Mouse (Mus musculus) 3T3-L1 (cell line): Measurements from ENCODE around the gene Gm10053.

Source experiments
- DNase-seq: peaks from one replicate; pipeline ENCODE4 v3.0.0-alpha.2; 2015; ENCODE audit warnings: low read depth, low spot score

Gene Gm10053

DNA sequence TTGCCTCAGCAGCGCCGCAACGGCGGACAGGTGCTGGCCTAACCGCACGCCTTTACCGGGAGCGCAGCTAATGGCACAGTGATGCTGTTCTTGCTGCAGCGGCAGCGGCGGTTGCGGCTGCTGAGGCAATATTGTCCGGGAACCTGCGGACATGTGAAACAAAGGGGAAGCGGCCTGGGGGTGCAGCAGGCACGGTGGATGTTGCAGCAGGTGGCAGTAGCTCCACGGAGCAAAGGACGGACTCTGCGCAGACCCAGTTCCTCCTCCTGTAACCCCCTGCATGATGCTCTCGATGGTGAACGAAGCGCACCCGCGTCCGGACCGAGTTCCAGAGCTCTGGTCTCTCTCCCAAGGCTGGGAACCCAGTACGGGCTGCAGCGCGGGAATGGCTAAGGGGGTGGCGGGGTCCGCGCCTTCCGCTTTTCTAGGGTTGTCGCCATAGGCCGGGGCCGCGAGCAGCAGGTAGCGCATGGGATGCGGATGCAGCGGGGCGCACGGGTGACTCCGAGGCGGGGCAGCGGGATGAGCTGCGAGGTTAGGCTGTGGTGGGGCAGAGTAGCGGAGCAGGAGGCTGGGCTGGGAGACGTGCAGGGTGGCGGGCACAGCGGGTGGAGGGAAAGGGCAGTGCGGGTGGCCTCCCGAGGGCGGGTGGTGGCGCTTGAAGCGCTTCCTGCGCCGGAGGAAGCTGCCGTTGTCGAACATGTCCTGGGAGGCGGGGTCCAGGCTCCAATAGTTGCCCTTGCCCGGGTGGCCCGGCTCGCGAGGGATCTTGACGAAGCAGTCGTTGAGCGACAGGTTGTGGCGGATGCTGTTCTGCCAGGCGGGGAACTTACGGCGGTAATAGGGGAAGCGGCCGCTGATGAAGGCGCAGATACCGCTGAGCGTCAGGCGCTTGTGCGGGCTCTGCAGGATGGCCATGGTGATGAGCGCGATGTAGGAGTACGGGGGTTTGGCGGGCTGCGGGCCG is 24.4 kb downstream of the Gm10053 start:
- DNase-seq = no peak

DNA sequence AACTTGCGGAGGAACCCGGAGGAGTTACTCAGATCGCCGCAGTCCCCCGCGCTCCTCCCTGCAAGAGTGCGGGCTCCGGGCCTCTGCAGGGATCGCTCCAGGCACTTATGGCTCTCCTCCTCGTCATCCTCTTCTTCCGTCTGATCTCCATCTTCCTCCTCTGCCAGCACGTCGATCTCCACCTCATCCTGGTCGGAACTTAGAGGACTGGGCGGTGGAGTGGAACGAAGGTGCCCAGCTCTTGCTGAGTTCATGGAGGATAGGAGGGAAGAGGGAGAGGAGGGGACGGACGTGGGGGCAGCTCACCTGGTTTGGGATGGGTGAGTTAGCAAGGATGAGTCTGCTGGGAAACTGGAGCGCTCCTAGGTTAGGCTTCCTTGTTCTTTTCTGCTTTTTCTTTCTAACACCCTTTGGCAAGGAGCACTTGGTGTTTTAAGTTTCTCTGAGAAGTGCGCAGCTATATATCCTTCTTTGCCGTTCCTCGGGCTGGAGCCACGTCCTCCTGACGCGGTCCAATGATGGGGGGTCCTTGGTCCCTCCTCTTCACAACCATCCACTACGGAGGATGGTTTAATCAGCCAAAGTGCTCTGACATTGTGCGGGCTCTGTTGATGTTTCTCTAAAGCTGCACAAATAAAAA is 25.2 kb downstream of the Gm10053 start, which contains the start of gene Foxd4:
TSS of gene Foxd4 (minus strand) at position 617 of the 640 bp plus-strand sequence.
- no peak for DNase-seq

DNA sequence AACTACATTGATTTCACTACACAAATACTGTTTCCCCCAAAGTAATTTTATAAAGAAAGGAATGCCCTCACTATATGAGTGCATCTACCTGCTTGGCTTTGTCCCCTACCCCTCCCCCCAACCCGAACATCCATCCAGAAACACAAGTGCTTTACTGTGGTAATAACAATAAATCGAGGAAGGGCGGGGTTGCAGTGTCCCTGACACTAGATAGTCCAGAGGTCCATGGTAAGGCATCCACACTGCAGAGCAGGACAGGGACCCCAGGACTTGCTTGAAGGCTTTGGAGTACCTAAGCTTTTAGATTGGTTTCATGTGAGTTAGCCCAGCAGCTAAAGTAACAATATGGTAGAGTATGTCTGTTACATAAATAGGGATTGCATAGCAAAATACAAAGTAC is 26.2 kb downstream of the Gm10053 start:
- DNase-seq = no peak

- no peak for DNase-seq
These were observed 26.8 kb downstream of the Gm10053 start for GRCm38 (mm10) chr19:24902256-24902655.

DNA sequence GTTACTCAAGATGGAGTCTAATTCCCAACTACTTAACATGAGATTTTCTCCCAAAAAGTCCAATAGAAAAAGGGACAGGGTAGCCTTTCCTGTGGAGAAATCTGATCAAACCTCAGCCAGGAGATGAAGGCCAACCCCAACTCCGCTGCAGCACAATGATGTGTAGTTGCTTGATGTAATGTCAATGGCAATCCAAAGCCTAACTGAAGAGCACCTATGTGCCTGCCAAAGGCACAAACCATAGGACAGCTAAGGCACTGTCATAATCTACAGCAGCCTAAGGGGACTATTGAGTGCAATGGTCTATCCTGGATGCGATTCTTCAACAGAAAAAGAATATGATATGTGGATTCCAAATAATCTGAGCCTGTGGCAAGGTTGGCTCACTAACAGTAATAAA is 27.3 kb downstream of the Gm10053 start:
- DNase-seq = no peak

- DNase-seq = no peak
These were observed 32.2 kb downstream of the Gm10053 start for GRCm38 (mm10) chr19:24907655-24908054.

GRCm38 (mm10) chr19:24908385-24909155 is 33.1 kb downstream of the Gm10053 start:
- DNase-seq = no peak

DNA sequence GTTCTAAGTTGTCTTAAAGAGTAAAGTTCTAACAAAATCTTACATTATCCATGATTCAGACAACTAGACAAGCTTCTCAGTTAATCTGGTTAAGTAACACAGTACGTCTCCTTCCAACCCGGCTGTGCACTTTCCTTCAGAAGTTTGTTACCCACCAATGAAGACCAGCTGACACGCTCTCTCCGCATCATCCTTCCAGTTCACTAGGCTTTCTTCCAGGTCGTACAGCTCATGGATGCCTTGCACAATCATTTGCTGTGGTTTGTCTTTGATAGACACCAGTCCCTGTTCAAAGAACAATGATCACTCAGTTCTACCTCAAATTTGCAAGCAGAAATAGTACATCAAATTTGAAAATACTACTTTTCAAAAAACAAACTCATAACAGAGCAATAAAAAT is 45.4 kb downstream of the Gm10053 start:
- DNase-seq = peak; percentile 44
